Mouse (Mus musculus): ENCODE measurements around the gene Ntn5.
"Not testable (repeated sequence)": the region's sequence is repeated elsewhere in the genome, so short reads cannot be mapped to it uniquely, and the experiment has no call there.

Gene Ntn5

DNA sequence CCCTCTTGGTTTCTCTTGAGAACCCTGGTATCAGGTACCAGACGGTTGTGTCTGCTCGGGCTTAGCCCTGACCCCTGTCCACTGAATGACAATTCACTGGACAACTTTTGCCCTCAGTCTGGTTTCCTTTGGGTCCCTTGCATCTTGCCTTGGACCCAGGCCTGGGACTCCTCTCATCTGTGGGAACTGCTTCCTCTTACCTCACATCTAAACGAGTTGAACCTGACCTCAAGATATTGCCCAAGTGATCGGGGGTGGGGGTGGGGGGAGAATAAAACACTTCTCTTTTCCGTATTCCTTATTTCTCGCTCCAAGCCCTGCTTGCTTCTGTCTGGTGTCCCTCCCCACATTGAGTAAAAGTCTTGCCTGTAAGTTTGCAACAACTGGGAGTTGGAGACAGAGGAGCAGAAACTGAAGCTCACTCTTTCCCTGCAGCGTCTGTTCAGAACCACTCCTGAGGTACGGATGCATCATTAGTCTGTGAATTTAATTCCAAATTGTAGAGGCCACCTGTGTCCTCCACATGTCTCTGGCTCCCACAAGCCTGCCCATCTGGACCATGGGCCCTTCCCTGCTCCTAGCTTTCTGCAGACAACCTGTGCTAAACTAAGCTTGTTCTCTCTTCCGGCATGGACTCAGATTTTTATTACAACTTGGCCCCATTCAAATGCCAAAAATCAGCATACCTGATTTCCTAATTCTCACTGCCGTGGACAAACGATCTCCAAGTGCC, 22.9 kb upstream of the Ntn5 start:
- no peak for DNase-seq (ENCODE audit: low spot score)

DNA sequence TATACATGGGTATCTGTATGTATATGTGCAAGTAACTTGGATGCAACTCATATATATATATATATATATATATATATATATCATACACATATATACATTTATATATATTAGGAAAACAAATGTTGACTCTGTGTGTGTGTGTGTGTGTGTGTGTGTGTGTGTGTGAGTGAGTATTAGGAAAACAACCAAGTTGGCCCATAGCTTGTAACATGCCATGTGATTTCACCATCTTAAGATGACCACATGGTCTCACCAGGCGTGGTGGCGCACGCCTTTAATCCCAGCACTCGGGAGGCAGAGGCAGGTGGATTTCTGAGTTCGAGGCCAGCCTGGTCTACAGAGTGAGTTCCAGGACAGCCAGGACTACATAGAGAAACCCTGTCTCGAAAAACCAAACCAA, 22.1 kb upstream of the Ntn5 start:
- not testable (repeated sequence) for DNase-seq (ENCODE audit: low spot score)

- no peak for DNase-seq (ENCODE audit: low spot score)
Measured at GRCm38 (mm10) chr7:45665303-45666138, 18.3 kb upstream of the Ntn5 start.

- no peak for DNase-seq (ENCODE audit: low spot score)
Measured at GRCm38 (mm10) chr7:45666161-45666560, 17.7 kb upstream of the Ntn5 start, which contains the start of gene Fut2. Fut2 (minus strand) TSS chr7:45666394.

GRCm38 (mm10) chr7:45667761-45668160, 16.1 kb upstream of the Ntn5 start:
- no peak for DNase-seq (ENCODE audit: low spot score)

- DNase-seq (ENCODE audit: low spot score), result no peak
Measured at GRCm38 (mm10) chr7:45668921-45669320, 14.9 kb upstream of the Ntn5 start.

- no peak for DNase-seq (ENCODE audit: low spot score)
Measured at GRCm38 (mm10) chr7:45677627-45678295, 6.1 kb upstream of the Ntn5 start.

GRCm38 (mm10) chr7:45678513-45678912, 5.3 kb upstream of the Ntn5 start:
- DNase-seq (ENCODE audit: low spot score), result no peak

GRCm38 (mm10) chr7:45679966-45680621, 3.7 kb upstream of the Ntn5 start:
- no peak for DNase-seq (ENCODE audit: low spot score)

- DNase-seq (ENCODE audit: low spot score), result no peak
Measured at GRCm38 (mm10) chr7:45681046-45681736, 2.6 kb upstream of the Ntn5 start.

- peak; percentile 78 for DNase-seq (ENCODE audit: low spot score)
Measured at GRCm38 (mm10) chr7:45682144-45683126, 1.4 kb upstream of the Ntn5 start.

GRCm38 (mm10) chr7:45685811-45686210, 2.0 kb downstream of the Ntn5 start:
- no peak for DNase-seq (ENCODE audit: low spot score)

GRCm38 (mm10) chr7:45686841-45687240, 3.0 kb downstream of the Ntn5 start:
- no peak for DNase-seq (ENCODE audit: low spot score)

DNA sequence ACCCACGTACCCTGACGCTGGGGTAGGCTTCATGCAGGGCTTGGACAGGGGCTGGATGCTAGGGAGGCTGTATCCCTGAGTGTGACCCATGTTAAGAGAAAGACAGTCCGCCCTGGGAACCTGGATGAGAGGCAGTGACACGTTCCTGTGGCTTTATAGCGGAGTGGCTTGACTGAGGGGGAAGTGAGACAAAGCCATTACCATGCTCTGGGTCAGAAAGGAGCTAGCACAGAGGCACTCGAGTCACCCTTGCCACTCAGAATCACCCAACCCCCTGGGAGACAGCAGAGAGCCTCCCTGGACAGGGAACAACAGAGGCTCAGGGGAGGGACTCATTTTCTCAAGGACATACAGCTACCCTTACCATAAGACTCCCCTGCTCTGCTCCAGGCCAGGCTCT, 5.3 kb downstream of the Ntn5 start:
- no peak for DNase-seq (ENCODE audit: low spot score)

- no peak for DNase-seq (ENCODE audit: low spot score)
Measured at GRCm38 (mm10) chr7:45689800-45690199, 6.0 kb downstream of the Ntn5 start.

DNA sequence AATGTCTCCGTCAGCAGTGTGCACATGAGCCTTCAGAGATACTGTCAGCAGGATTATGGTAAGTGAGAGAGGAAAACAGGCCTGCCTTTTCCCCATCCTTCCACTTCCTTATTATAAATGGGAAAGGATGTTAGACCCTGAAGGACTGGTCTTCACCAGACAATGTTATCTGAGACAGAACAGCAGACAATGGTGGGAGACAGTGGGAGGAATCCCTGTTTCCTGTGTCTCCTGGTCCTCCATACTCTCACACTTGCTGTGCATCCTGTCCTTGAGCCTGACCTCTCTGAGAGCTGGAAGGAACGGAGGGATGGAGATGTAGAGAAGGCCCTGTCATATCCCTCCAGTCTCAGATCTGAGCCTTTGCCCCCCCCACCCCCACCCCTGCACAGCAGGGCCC, 8.5 kb downstream of the Ntn5 start:
- DNase-seq (ENCODE audit: low spot score), result no peak

DNA sequence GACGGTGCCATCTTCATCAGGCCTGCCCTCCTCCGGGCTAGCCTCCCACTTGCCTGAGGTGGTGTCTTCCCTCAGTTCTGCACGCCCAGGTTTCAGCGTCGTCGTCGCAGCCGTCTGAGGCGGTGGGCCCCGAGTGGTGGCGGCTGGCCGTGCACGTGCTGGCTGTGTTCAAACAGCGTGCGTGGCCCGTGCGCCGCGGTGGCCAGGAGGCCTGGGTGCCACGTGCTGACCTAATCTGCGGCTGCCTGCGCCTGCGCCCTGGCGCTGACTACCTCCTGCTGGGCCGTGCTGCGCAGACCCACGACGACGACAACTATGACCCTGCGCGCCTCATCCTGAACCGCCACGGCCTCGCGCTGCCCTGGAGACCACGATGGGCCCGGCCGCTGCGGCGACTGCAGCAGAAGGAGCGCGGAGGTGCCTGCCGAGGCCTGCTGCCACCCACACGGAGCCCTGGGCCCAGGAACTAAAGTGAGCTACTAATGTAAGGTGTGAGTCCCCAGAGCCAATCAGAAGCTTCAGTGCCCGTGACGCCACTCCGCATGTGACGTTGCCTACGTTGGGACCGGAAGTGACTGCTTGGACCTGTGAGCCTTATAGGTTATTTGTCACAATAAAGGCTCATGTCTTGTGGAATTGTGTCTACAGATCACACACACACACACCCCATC, 10.2 kb downstream of the Ntn5 start, which contains the start of gene Sec1:
TSS of gene Sec1 (minus strand) at position 482 of the 671 bp plus-strand sequence.
- DNase-seq (ENCODE audit: low spot score), result no peak

GRCm38 (mm10) chr7:45695098-45695497, 11.3 kb downstream of the Ntn5 start:
- peak; percentile 71 for DNase-seq (ENCODE audit: low spot score)

DNA sequence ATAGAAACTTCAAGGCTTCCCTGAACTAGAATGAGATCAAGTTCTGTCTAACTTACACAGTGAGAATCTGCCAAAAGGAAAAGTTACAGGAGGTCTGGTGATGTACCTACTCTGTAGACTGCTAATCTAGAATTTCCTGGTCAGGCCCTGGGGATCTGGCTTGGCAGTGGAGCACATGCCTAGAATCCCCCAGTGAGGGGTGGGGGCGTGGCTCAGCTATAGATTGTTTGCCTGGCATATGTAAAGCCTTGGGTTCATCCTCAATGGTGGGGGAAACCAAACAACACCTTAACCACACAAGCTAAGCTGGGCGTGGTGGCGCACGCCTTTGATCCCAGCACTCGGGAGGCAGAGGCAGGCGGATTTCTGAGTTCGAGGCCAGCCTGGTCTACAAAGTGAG, 14.1 kb downstream of the Ntn5 start:
- no peak for DNase-seq (ENCODE audit: low spot score)

Measured in T-cell, adult 2 months (primary cell).